ENCODE assay signal across 23 mouse cellular contexts in genomic region chr1:161662241-161662640, GRCm38 (mm10).
DNase-seq lines count a peak whose midpoint lies in the region; ATAC-seq and TF ChIP-seq lines count a peak whose summit lies in the region.
"Had no signal": no experiment of that assay in that cellular context is flagged by ENCODE, and none has a peak within 500 bp of the region (broad histone marks: within the 10 kb centered on the region; RNA-seq: fewer than 3 reads in every experiment).

No protein-coding gene starts in this region.

- TF ChIP-seq EP300 in liver, postnatal 0 days (IDR thresholded peaks at IDR 0.05; ENCODE audit: low read depth) = no peak

- ATAC-seq in liver, postnatal 0 days = no peak
- ATAC-seq in kidney, embryonic 16.5 days (ENCODE audit: low FRiP score, low TSS enrichment) = no peak
- ATAC-seq: CD4-positive, CD25-positive, alpha-beta regulatory T cell, adult 4 months; forebrain, embryonic 13.5 days; forebrain, postnatal 0 days; hindbrain, postnatal 0 days had no signal

- DNase-seq in cerebellum, adult 11-12 months = peak; percentile 15
- DNase-seq in cerebellum, postnatal 4 days (ENCODE audit: low spot score in 2 of 2) = no peak
- DNase-seq in layer of hippocampus, adult 11-12 months (ENCODE audit: low spot score) = peak; percentile 10
- DNase-seq in layer of hippocampus, adult 9-10 months (ENCODE audit: low spot score) = no peak
- DNase-seq in cerebellum, postnatal 14 days = peak; percentile 9 to 18
- peak; percentile 8 to 60 for DNase-seq in layer of hippocampus, postnatal 14 days (ENCODE audit: low spot score in 2 of 2)
- DNase-seq in liver, postnatal 0 days = no peak
- DNase-seq: adrenal gland, adult 8-10 months; adrenal gland, postnatal 36 days; B cell, adult 2 months; forebrain, postnatal 0 days; gastrocnemius, adult 2 months; gastrocnemius, postnatal 25 days; heart, postnatal 14 days had no signal

- 68% methylated on average over 2 of the region's 2 CpGs for WGBS in liver, postnatal 0 days (ENCODE audit: insufficient replicate concordance)
- WGBS in kidney, embryonic 16.5 days = 82% methylated on average over 2 of the region's 2 CpGs

- no peaks in the 10 kb centered on the region for H3K4me1 ChIP-seq in liver, postnatal 0 days (ENCODE audit: insufficient read depth)
- H3K4me1 ChIP-seq in kidney, embryonic 16.5 days (ENCODE audit: insufficient read depth, low read length) = no peaks in the 10 kb centered on the region
- H3K4me1 ChIP-seq: embryonic facial prominence, embryonic 13.5 days; forebrain, embryonic 13.5 days; heart, embryonic 10.5 days; heart, embryonic 15.5 days; hindbrain, embryonic 13.5 days had no signal

- H3K27me3 ChIP-seq in liver, postnatal 0 days (ENCODE audit: insufficient read depth, low read length) = no peaks in the 10 kb centered on the region
- 0 out of 2 replicates have a peak, but pooled peaks cover 3% of the 10 kb centered on the region for H3K27me3 ChIP-seq in kidney, embryonic 16.5 days (ENCODE audit: insufficient read depth, low read length)
- H3K27me3 ChIP-seq: embryonic facial prominence, embryonic 13.5 days; forebrain, embryonic 13.5 days; heart, embryonic 15.5 days; hindbrain, embryonic 13.5 days had no signal

- no peak overlapping the region for H3K27ac ChIP-seq in liver, postnatal 0 days (ENCODE audit: low read depth)
- no peak overlapping the region for H3K27ac ChIP-seq in kidney, embryonic 16.5 days (ENCODE audit: low read length)
- H3K27ac ChIP-seq: embryonic facial prominence, embryonic 13.5 days; forebrain, embryonic 13.5 days; gastrocnemius, adult 2 months; heart, embryonic 10.5 days; heart, embryonic 15.5 days; hindbrain, embryonic 13.5 days; hindbrain, postnatal 0 days had no signal

- TF ChIP-seq CTCF in liver, postnatal 0 days (IDR thresholded peaks at IDR 0.05; ENCODE audit: low read depth) = no peak

- no peak overlapping the region for H3K9ac ChIP-seq in liver, postnatal 0 days (replicated peaks)
- no peak overlapping the region for H3K9ac ChIP-seq in kidney, embryonic 16.5 days (replicated peaks; ENCODE audit: low read length)
- H3K9ac ChIP-seq: embryonic facial prominence, embryonic 13.5 days; forebrain, embryonic 13.5 days; forebrain, postnatal 0 days; heart, embryonic 15.5 days; hindbrain, embryonic 13.5 days had no signal

- H3K4me3 ChIP-seq in liver, postnatal 0 days (ENCODE audit: low read depth, low read length) = no peak overlapping the region
- no peak overlapping the region for H3K4me3 ChIP-seq in kidney, embryonic 16.5 days (ENCODE audit: low read length)
- H3K4me3 ChIP-seq: embryonic facial prominence, embryonic 13.5 days; forebrain, embryonic 13.5 days; gastrocnemius, adult 2 months; heart, embryonic 10.5 days; heart, embryonic 15.5 days; hindbrain, embryonic 13.5 days had no signal

- no peaks in the 10 kb centered on the region for H3K9me3 ChIP-seq in liver, postnatal 0 days (ENCODE audit: low read length)
- peaks cover 5% of the 10 kb centered on the region; the same call in 1 of the 2 replicates for H3K9me3 ChIP-seq in kidney, embryonic 16.5 days (ENCODE audit: low read length)
- H3K9me3 ChIP-seq: forebrain, embryonic 13.5 days; G1E; heart, embryonic 10.5 days; heart, embryonic 15.5 days; hindbrain, embryonic 13.5 days had no signal

- H3K4me2 ChIP-seq in liver, postnatal 0 days (ENCODE audit: low read depth, low read length) = no peak overlapping the region
- H3K4me2 ChIP-seq in kidney, embryonic 16.5 days (replicated peaks; ENCODE audit: low read depth, low read length) = no peak overlapping the region
- H3K4me2 ChIP-seq: embryonic facial prominence, embryonic 13.5 days; forebrain, embryonic 13.5 days; heart, embryonic 15.5 days; hindbrain, embryonic 13.5 days had no signal

- H3K36me3 ChIP-seq in liver, postnatal 0 days (replicated peaks; ENCODE audit: insufficient read depth, low read length) = no peaks in the 10 kb centered on the region
- no peaks in the 10 kb centered on the region for H3K36me3 ChIP-seq in kidney, embryonic 16.5 days (ENCODE audit: insufficient read depth, low read length)
- H3K36me3 ChIP-seq: embryonic facial prominence, embryonic 13.5 days; G1E; heart, embryonic 10.5 days; heart, embryonic 15.5 days; hindbrain, embryonic 13.5 days had no signal

Comparison
In these comparisons a context has a peak if more than half of its experiments do, and no peak if none do; other contexts are left out.
1. DNase-seq: peak in cerebellum, adult 11-12 months (single experiment), layer of hippocampus, adult 11-12 months (single experiment), cerebellum, postnatal 14 days (2 of 2) and layer of hippocampus, postnatal 14 days (2 of 2); none in cerebellum, postnatal 4 days (0 of 2), layer of hippocampus, adult 9-10 months (single experiment) and liver, postnatal 0 days (single experiment).